Mouse (Mus musculus): ENCODE results near the gene Lrp8. TPM values are rescaled to one million over a fixed set of nuclear protein-coding genes. Genes with fewer than 3 reads are reported as not detected.
A peak's percentile ranks its signal among the peaks of the same experiment; 100 is the strongest.

The Lrp8 gene
- polyA plus RNA-seq, 1 experiment from 2014 or later: 62.8 TPM

GRCm38 (mm10) chr4:107830189-107830588, 28.1 kb downstream of the Lrp8 start:
- Histone ChIP-seq H3K27ac (replicated peaks) (peak overlapping the region; percentile 78), H3K36me3 (no peaks in the 10 kb centered on the region; the same call in 1 of the 2 replicates), H3K4me1 (peaks cover 100% of the 10 kb centered on the region), H3K9me3 (replicated peaks) (no peaks in the 10 kb centered on the region), H3K4me3 (replicated peaks) (no peak overlapping the region), H3K4me2 (no peak overlapping the region), H3K9ac (replicated peaks) (no peak overlapping the region), H3K27me3 (replicated peaks) (no peaks in the 10 kb centered on the region)
- WGBS: 35% methylated on average over 10 of the region's 10 CpGs
- no peak for ATAC-seq (ENCODE audit: low FRiP score)

- Histone ChIP-seq H3K9me3 (replicated peaks) (no peaks in the 10 kb centered on the region), H3K36me3 (no peaks in the 10 kb centered on the region; the same call in 1 of the 2 replicates), H3K4me3 (replicated peaks) (no peak overlapping the region), H3K4me2 (no peak overlapping the region), H3K9ac (replicated peaks) (no peak overlapping the region), H3K27ac (replicated peaks) (peak overlapping the region; percentile 78), H3K27me3 (replicated peaks) (no peaks in the 10 kb centered on the region), H3K4me1 (peaks cover 100% of the 10 kb centered on the region)
- WGBS: 10% methylated on average over 7 of the region's 7 CpGs
- ATAC-seq (ENCODE audit: low FRiP score): 0 out of 2 replicates have a peak, but pooled peaks have one; percentile 11
Measured at GRCm38 (mm10) chr4:107830821-107831221, 28.8 kb downstream of the Lrp8 start.

GRCm38 (mm10) chr4:107831678-107832077, 29.6 kb downstream of the Lrp8 start:
- no peaks in the 10 kb centered on the region for H3K27me3 ChIP-seq (replicated peaks)
- WGBS: 87% methylated on average over 6 of the region's 6 CpGs
- H3K4me3 ChIP-seq (replicated peaks): no peak overlapping the region
- ATAC-seq (ENCODE audit: low FRiP score): no peak
- H3K9ac ChIP-seq (replicated peaks): no peak overlapping the region
- H3K4me2 ChIP-seq: no peak overlapping the region
- H3K4me1 ChIP-seq: peaks cover 100% of the 10 kb centered on the region
- H3K36me3 ChIP-seq: no peaks in the 10 kb centered on the region; the same call in 1 of the 2 replicates
- H3K9me3 ChIP-seq (replicated peaks): no peaks in the 10 kb centered on the region
- H3K27ac ChIP-seq (replicated peaks): peak overlapping the region; percentile 78

- no peaks in the 10 kb centered on the region for H3K27me3 ChIP-seq (replicated peaks)
- peak overlapping the region; percentile 28; the same call in 1 of the 2 replicates for H3K9ac ChIP-seq (replicated peaks)
- peak overlapping the region; percentile 85 for H3K27ac ChIP-seq (replicated peaks)
- peaks cover 7% of the 10 kb centered on the region; the same call in 1 of the 2 replicates for H3K36me3 ChIP-seq
- ATAC-seq (ENCODE audit: low FRiP score): no peak
- H3K4me1 ChIP-seq: peaks cover 100% of the 10 kb centered on the region
- no peak overlapping the region for H3K4me3 ChIP-seq (replicated peaks)
- no peaks in the 10 kb centered on the region for H3K9me3 ChIP-seq (replicated peaks)
- WGBS: 69% methylated on average over 5 of the region's 5 CpGs
- no peak overlapping the region for H3K4me2 ChIP-seq
Measured at GRCm38 (mm10) chr4:107833525-107833924, 31.5 kb downstream of the Lrp8 start.

GRCm38 (mm10) chr4:107834643-107835314, 32.7 kb downstream of the Lrp8 start:
- H3K4me2 ChIP-seq: 0 out of 2 replicates have a peak overlapping the region, but pooled peaks have one; percentile 1
- ATAC-seq (ENCODE audit: low FRiP score): 0 out of 2 replicates have a peak, but pooled peaks have one; percentile 6
- H3K9ac ChIP-seq (replicated peaks): 0 out of 2 replicates have a peak overlapping the region, but pooled peaks have one; percentile 28
- 36% methylated on average over 22 of the region's 22 CpGs for WGBS
- H3K27me3 ChIP-seq (replicated peaks): no peaks in the 10 kb centered on the region
- 0 out of 2 replicates have a peak, but pooled peaks cover 7% of the 10 kb centered on the region for H3K36me3 ChIP-seq
- peaks cover 94% of the 10 kb centered on the region for H3K4me1 ChIP-seq
- peak overlapping the region; percentile 85 for H3K27ac ChIP-seq (replicated peaks)
- no peaks in the 10 kb centered on the region for H3K9me3 ChIP-seq (replicated peaks)
- no peak overlapping the region for H3K4me3 ChIP-seq (replicated peaks)

GRCm38 (mm10) chr4:107835508-107835909, 33.4 kb downstream of the Lrp8 start:
- Histone ChIP-seq H3K36me3 (0 out of 2 replicates have a peak, but pooled peaks cover 7% of the 10 kb centered on the region), H3K4me2 (no peak overlapping the region), H3K9me3 (replicated peaks) (no peaks in the 10 kb centered on the region), H3K27ac (replicated peaks) (peak overlapping the region; percentile 85), H3K4me1 (peaks cover 86% of the 10 kb centered on the region), H3K4me3 (replicated peaks) (no peak overlapping the region), H3K27me3 (replicated peaks) (no peaks in the 10 kb centered on the region), H3K9ac (replicated peaks) (0 out of 2 replicates have a peak overlapping the region, but pooled peaks have one; percentile 20)
- peak; percentile 8; the same call in 1 of the 2 replicates for ATAC-seq (ENCODE audit: low FRiP score)
- 14% methylated on average over 5 of the region's 5 CpGs for WGBS

- Histone ChIP-seq H3K4me3 (replicated peaks) (no peak overlapping the region), H3K4me1 (peaks cover 74% of the 10 kb centered on the region), H3K27ac (replicated peaks) (peak overlapping the region; percentile 85), H3K27me3 (replicated peaks) (no peaks in the 10 kb centered on the region), H3K36me3 (0 out of 2 replicates have a peak, but pooled peaks cover 7% of the 10 kb centered on the region), H3K9ac (replicated peaks) (0 out of 2 replicates have a peak overlapping the region, but pooled peaks have one; percentile 20), H3K9me3 (replicated peaks) (no peaks in the 10 kb centered on the region), H3K4me2 (no peak overlapping the region)
- ATAC-seq (ENCODE audit: low FRiP score): 0 out of 2 replicates have a peak, but pooled peaks have one; percentile 23
- WGBS: 23% methylated on average over 5 of the region's 5 CpGs
Measured at GRCm38 (mm10) chr4:107836758-107837157, 34.7 kb downstream of the Lrp8 start.

- ATAC-seq (ENCODE audit: low FRiP score): no peak
- Histone ChIP-seq H3K4me1 (peaks cover 70% of the 10 kb centered on the region), H3K4me2 (no peak overlapping the region), H3K4me3 (replicated peaks) (no peak overlapping the region), H3K27me3 (replicated peaks) (no peaks in the 10 kb centered on the region), H3K9me3 (replicated peaks) (no peaks in the 10 kb centered on the region), H3K9ac (replicated peaks) (no peak overlapping the region), H3K27ac (replicated peaks) (peak overlapping the region; percentile 85), H3K36me3 (0 out of 2 replicates have a peak, but pooled peaks cover 7% of the 10 kb centered on the region)
- 23% methylated on average over 3 of the region's 3 CpGs for WGBS
Measured at GRCm38 (mm10) chr4:107837910-107838309, 35.8 kb downstream of the Lrp8 start.

GRCm38 (mm10) chr4:107843687-107844086, 41.6 kb downstream of the Lrp8 start:
- H3K4me1 ChIP-seq: peaks cover 22% of the 10 kb centered on the region
- no peak overlapping the region for H3K4me3 ChIP-seq (replicated peaks)
- no peak overlapping the region for H3K4me2 ChIP-seq
- H3K9ac ChIP-seq (replicated peaks): no peak overlapping the region
- no peak for ATAC-seq (ENCODE audit: low FRiP score)
- no peaks in the 10 kb centered on the region for H3K27me3 ChIP-seq (replicated peaks)
- no peak overlapping the region for H3K27ac ChIP-seq (replicated peaks)
- peaks cover 34% of the 10 kb centered on the region for H3K36me3 ChIP-seq
- no peaks in the 10 kb centered on the region for H3K9me3 ChIP-seq (replicated peaks)
- 56% methylated on average over 8 of the region's 8 CpGs for WGBS

GRCm38 (mm10) chr4:107844971-107845370, 42.9 kb downstream of the Lrp8 start:
- peaks cover 43% of the 10 kb centered on the region for H3K36me3 ChIP-seq

GRCm38 (mm10) chr4:107846795-107847194, 44.7 kb downstream of the Lrp8 start:
- WGBS: 66% methylated on average over 7 of the region's 7 CpGs
- Histone ChIP-seq H3K4me2 (no peak overlapping the region), H3K4me3 (replicated peaks) (no peak overlapping the region), H3K27ac (replicated peaks) (no peak overlapping the region), H3K4me1 (peaks cover 17% of the 10 kb centered on the region), H3K27me3 (replicated peaks) (no peaks in the 10 kb centered on the region), H3K9me3 (replicated peaks) (no peaks in the 10 kb centered on the region), H3K36me3 (peaks cover 60% of the 10 kb centered on the region), H3K9ac (replicated peaks) (no peak overlapping the region)
- ATAC-seq (ENCODE audit: low FRiP score): no peak

More at GRCm38 (mm10) chr4:107844971-107845370, 42.9 kb downstream of the Lrp8 start:
- Histone ChIP-seq H3K4me1 (peaks cover 17% of the 10 kb centered on the region), H3K27ac (replicated peaks) (peak overlapping the region; percentile 64), H3K4me2 (no peak overlapping the region), H3K9ac (replicated peaks) (no peak overlapping the region), H3K9me3 (replicated peaks) (no peaks in the 10 kb centered on the region), H3K4me3 (replicated peaks) (no peak overlapping the region), H3K27me3 (replicated peaks) (no peaks in the 10 kb centered on the region)
- WGBS: under 1% methylated on average over 10 of the region's 10 CpGs
- no peak for ATAC-seq (ENCODE audit: low FRiP score)

GRCm38 (mm10) chr4:107848546-107848945, 46.5 kb downstream of the Lrp8 start:
- WGBS: 94% methylated on average over 5 of the region's 5 CpGs
- H3K4me1 ChIP-seq: peaks cover 9% of the 10 kb centered on the region; the same call in 1 of the 2 replicates
- H3K27ac ChIP-seq (replicated peaks): no peak overlapping the region
- no peaks in the 10 kb centered on the region for H3K27me3 ChIP-seq (replicated peaks)
- ATAC-seq (ENCODE audit: low FRiP score): no peak
- H3K9me3 ChIP-seq (replicated peaks): no peaks in the 10 kb centered on the region
- H3K4me2 ChIP-seq: no peak overlapping the region
- H3K9ac ChIP-seq (replicated peaks): no peak overlapping the region
- H3K4me3 ChIP-seq (replicated peaks): no peak overlapping the region
- H3K36me3 ChIP-seq: peaks cover 65% of the 10 kb centered on the region
